Mouse (Mus musculus): ENCODE results near the gene Dscaml1. TPM values are rescaled to one million over a fixed set of nuclear protein-coding genes. Genes with fewer than 3 reads are reported as not detected.
A peak's percentile ranks its signal among the peaks of the same experiment; 100 is the strongest.

Gene Dscaml1
- polyA plus RNA-seq, 1 experiment: 0.80 TPM

DNA sequence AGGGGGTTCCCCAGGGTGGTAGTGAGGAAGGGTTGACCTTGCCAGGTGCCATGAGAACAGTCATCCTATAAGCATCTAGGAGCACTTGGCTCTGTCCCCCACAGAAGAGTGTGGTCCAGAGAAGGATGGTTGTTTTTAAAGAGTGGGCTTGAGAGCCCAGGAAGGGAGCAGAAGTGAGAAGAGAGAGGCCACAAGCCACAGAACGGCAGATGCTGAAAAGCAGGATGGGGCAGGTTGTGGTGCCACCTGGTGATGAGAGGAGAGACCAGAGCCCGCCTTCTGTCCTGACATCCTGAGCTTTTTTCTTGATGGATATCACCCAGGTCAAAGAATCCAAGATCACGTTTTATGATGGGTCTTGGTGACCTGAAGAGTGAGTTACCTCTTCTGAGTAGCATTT, 96.4 kb downstream of the Dscaml1 start:
- no peaks in the 10 kb centered on the region for H3K36me3 ChIP-seq (ENCODE audit: control insufficient read depth, insufficient read depth, low read length)
- TF ChIP-seq CTCF (conservative IDR thresholded peaks at IDR 0.05; ENCODE audit: insufficient read depth, insufficient read length, low read depth, low read length) (peak; percentile 20; the same call in 1 of the 2 replicates), POLR2A (IDR thresholded peaks at IDR 0.05; ENCODE audit: low read depth, low read length) (no peak)
- H3K4me3 ChIP-seq (ENCODE audit: insufficient read depth, low read depth, low read length): no peak overlapping the region
- 58% methylated on average over 3 of the region's 3 CpGs for WGBS
- no peaks in the 10 kb centered on the region for H3K4me1 ChIP-seq (ENCODE audit: control insufficient read depth, insufficient read depth, low read length)
- H3K27ac ChIP-seq (ENCODE audit: insufficient read depth, low read depth, low read length): no peak overlapping the region
- DNase-seq: no peak
- no peaks in the 10 kb centered on the region for H3K27me3 ChIP-seq (replicated peaks; ENCODE audit: control insufficient read depth, insufficient read depth, low read length)

DNA sequence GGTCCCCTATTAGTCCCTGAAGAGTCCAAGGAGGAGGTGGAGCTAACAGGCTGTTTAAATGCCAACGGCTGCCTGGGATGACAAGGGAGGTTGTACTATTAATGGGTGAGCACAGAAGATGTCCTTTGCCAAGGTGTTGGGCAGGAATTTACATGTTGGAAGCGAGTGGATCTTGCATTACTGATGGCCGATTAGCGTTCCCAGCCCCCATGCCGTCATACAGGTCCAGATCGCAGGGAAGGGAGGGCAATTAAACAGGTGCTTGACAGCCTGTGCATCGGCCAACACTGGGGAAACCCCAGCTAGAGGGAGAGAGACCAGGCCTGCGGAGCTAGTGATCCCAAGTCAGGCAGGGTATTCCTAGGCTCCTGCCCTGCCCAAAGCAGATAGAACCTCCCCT, 98.1 kb downstream of the Dscaml1 start:
- H3K4me3 ChIP-seq (ENCODE audit: insufficient read depth, low read depth, low read length): no peak overlapping the region
- TF ChIP-seq POLR2A (IDR thresholded peaks at IDR 0.05; ENCODE audit: low read depth, low read length): no peak
- no peak for TF ChIP-seq CTCF (conservative IDR thresholded peaks at IDR 0.05; ENCODE audit: insufficient read depth, insufficient read length, low read depth, low read length)
- H3K27me3 ChIP-seq (replicated peaks; ENCODE audit: control insufficient read depth, insufficient read depth, low read length): no peaks in the 10 kb centered on the region
- H3K4me1 ChIP-seq (ENCODE audit: control insufficient read depth, insufficient read depth, low read length): no peaks in the 10 kb centered on the region
- no peaks in the 10 kb centered on the region for H3K36me3 ChIP-seq (ENCODE audit: control insufficient read depth, insufficient read depth, low read length)
- WGBS: 49% methylated on average over 8 of the region's 8 CpGs
- DNase-seq: no peak
- H3K27ac ChIP-seq (ENCODE audit: insufficient read depth, low read depth, low read length): no peak overlapping the region

DNA sequence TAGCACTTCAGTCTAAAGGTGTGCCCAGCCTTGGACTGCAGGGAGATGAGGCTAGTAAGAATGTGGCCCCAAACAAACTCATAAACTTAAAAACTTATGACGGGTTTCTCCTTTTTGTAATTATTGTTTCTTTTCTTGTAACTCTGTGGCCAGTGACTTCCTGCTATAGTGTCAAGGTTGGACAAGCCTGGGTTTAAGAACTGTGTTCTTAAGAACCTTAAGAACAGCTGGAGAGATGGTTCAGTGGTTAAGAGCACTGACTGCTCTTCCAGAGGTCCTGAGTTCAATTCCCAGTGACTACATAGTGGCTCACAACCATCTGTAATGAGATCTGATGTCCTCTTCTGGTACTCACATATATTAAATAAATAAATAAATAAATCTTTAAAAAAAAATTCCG, 106.8 kb downstream of the Dscaml1 start:
- Histone ChIP-seq H3K27me3 (replicated peaks; ENCODE audit: control insufficient read depth, insufficient read depth, low read length) (no peaks in the 10 kb centered on the region), H3K27ac (ENCODE audit: insufficient read depth, low read depth, low read length) (no peak overlapping the region), H3K4me1 (ENCODE audit: control insufficient read depth, insufficient read depth, low read length) (no peaks in the 10 kb centered on the region), H3K4me3 (ENCODE audit: insufficient read depth, low read depth, low read length) (no peak overlapping the region), H3K36me3 (ENCODE audit: control insufficient read depth, insufficient read depth, low read length) (no peaks in the 10 kb centered on the region)
- 82% methylated on average over 2 of the region's 2 CpGs for WGBS
- no peak for DNase-seq
- TF ChIP-seq CTCF (conservative IDR thresholded peaks at IDR 0.05; ENCODE audit: insufficient read depth, insufficient read length, low read depth, low read length) (no peak), POLR2A (IDR thresholded peaks at IDR 0.05; ENCODE audit: low read depth, low read length) (no peak)

DNA sequence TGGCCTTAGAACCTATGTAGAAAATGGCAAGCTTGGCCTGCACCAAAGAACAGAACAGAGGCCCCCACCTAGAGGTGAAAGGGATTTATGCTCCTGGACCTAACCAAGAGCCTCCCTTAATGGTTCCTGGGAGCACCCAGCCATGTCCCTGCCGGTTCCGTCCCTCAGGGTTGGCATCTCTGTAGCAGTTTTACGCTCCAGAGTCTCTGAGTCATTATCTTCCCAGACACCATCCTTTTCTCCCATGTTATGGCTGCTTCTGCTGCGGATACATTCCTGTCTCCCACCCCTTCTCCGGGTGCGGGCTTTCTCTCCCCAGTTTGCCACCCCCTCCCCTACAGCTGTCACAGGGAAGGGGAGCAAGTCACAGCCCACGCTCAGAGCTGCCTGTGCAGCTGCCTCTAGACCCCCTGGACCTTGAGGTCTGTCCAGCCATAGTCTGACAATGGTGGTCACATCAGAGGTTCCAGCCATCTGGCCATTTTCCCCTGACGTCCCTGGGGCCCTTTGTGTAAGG, 108.1 kb downstream of the Dscaml1 start:
- Histone ChIP-seq H3K27me3 (replicated peaks; ENCODE audit: control insufficient read depth, insufficient read depth, low read length) (no peaks in the 10 kb centered on the region), H3K36me3 (ENCODE audit: control insufficient read depth, insufficient read depth, low read length) (no peaks in the 10 kb centered on the region), H3K4me3 (ENCODE audit: insufficient read depth, low read depth, low read length) (no peak overlapping the region), H3K27ac (ENCODE audit: insufficient read depth, low read depth, low read length) (no peak overlapping the region), H3K4me1 (ENCODE audit: control insufficient read depth, insufficient read depth, low read length) (no peaks in the 10 kb centered on the region)
- TF ChIP-seq CTCF (conservative IDR thresholded peaks at IDR 0.05; ENCODE audit: insufficient read depth, insufficient read length, low read depth, low read length) (no peak), POLR2A (IDR thresholded peaks at IDR 0.05; ENCODE audit: low read depth, low read length) (no peak)
- no peak for DNase-seq
- WGBS: 39% methylated on average over 8 of the region's 8 CpGs

DNA sequence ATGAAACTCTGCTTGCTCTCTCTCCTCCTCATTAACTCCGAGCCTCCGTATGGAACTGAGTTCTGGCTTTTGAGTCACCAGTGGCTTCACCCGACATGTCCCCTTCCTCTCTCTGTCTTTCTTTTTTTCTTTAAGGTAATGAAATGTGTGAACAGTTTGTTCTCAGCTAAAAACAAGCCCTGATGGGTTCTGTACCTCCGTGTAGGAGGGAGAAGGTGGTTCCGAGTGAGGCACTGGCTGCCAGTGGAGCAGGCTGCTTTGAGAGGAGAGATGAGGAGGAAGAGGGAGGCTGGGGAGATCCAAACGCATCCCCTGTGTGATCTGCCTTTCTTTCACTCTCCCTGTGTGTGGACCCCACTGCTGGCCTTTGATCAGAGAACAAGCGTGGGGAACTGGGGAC, 111.2 kb downstream of the Dscaml1 start:
- DNase-seq: no peak
- no peaks in the 10 kb centered on the region for H3K4me1 ChIP-seq (ENCODE audit: control insufficient read depth, insufficient read depth, low read length)
- no peaks in the 10 kb centered on the region for H3K36me3 ChIP-seq (ENCODE audit: control insufficient read depth, insufficient read depth, low read length)
- no peaks in the 10 kb centered on the region for H3K27me3 ChIP-seq (replicated peaks; ENCODE audit: control insufficient read depth, insufficient read depth, low read length)
- no peak overlapping the region for H3K4me3 ChIP-seq (ENCODE audit: insufficient read depth, low read depth, low read length)
- 69% methylated on average over 7 of the region's 7 CpGs for WGBS
- TF ChIP-seq POLR2A (IDR thresholded peaks at IDR 0.05; ENCODE audit: low read depth, low read length): no peak
- TF ChIP-seq CTCF (conservative IDR thresholded peaks at IDR 0.05; ENCODE audit: insufficient read depth, insufficient read length, low read depth, low read length): no peak
- H3K27ac ChIP-seq (ENCODE audit: insufficient read depth, low read depth, low read length): no peak overlapping the region

DNA sequence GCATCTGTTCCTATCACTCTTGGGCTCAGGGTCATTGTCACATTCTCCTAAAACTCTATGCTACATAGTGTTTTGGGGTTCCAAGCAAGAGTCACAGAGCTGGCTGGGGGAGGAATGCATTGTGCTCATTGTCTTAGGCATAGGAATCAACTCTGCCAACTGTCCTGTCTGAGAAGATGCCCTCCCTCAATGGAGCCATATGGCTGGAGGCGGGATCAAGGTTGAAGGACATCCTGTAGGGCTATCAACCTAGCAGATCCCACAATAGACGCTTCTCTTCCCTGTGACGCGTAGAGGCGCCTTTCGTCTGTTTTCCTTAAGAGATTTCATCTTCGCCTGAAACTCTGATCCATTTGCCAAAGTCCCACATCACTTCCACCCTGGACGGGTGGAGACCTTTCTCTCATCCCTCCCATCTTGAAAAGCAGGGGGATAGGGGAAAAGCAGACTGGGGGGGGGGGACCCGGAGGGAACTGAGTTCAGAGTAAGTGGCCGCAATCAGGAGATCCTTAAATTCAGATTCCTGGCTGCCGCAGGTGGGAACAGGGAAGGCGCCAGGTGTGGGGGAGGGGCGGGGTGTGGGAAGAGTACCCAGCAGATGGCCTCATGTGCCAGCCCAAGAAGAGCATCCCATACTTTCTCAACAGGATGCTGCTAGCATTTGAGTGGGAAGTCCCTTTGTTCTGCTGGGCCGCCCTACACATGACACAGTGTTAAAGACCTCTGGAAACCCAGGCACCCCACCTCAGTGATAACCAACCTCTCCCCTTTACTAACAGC, 113.0 kb downstream of the Dscaml1 start:
- DNase-seq: no peak
- H3K36me3 ChIP-seq (ENCODE audit: control insufficient read depth, insufficient read depth, low read length): no peaks in the 10 kb centered on the region
- 87% methylated on average over 14 of the region's 14 CpGs for WGBS
- H3K4me1 ChIP-seq (ENCODE audit: control insufficient read depth, insufficient read depth, low read length): no peaks in the 10 kb centered on the region
- no peak overlapping the region for H3K4me3 ChIP-seq (ENCODE audit: insufficient read depth, low read depth, low read length)
- H3K27me3 ChIP-seq (replicated peaks; ENCODE audit: control insufficient read depth, insufficient read depth, low read length): no peaks in the 10 kb centered on the region
- TF ChIP-seq CTCF (conservative IDR thresholded peaks at IDR 0.05; ENCODE audit: insufficient read depth, insufficient read length, low read depth, low read length): no peak
- TF ChIP-seq POLR2A (IDR thresholded peaks at IDR 0.05; ENCODE audit: low read depth, low read length): no peak
- no peak overlapping the region for H3K27ac ChIP-seq (ENCODE audit: insufficient read depth, low read depth, low read length)

DNA sequence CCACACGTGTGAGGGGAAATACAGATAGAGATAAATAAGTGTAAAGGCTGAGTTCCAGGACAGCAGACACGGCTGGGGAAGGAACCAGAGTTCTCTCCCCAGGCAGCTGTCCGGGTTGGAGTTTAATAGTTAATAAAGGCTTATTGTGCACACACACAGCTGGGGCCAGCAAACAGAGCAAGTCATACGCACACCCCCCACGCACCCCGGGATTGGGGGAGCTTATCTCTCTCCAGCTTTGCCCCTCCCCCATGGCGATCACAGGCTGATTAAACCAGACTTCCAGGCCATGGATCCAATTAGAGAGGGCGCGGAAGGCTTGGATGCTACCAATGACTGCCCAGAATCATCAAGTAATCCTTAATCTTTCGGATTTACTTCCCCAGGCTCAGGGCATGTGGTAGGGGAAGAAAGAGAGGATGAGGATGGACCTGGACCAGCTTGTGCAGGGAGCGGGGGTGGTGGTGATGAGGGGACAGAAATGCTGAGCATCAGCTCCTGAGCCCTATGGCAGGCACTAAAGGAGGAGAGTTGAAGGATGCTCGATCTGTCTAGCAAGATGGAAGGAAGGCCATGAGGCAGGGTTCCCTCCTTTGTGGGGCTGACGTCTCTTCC, 119.7 kb downstream of the Dscaml1 start:
- H3K27ac ChIP-seq (ENCODE audit: insufficient read depth, low read depth, low read length): no peak overlapping the region
- 53% methylated on average over 13 of the region's 13 CpGs for WGBS
- no peaks in the 10 kb centered on the region for H3K36me3 ChIP-seq (ENCODE audit: control insufficient read depth, insufficient read depth, low read length)
- no peaks in the 10 kb centered on the region for H3K4me1 ChIP-seq (ENCODE audit: control insufficient read depth, insufficient read depth, low read length)
- H3K27me3 ChIP-seq (replicated peaks; ENCODE audit: control insufficient read depth, insufficient read depth, low read length): no peaks in the 10 kb centered on the region
- TF ChIP-seq CTCF (conservative IDR thresholded peaks at IDR 0.05; ENCODE audit: insufficient read depth, insufficient read length, low read depth, low read length) (no peak), POLR2A (IDR thresholded peaks at IDR 0.05; ENCODE audit: low read depth, low read length) (no peak)
- H3K4me3 ChIP-seq (ENCODE audit: insufficient read depth, low read depth, low read length): no peak overlapping the region
- no peak for DNase-seq

Measured in kidney, adult 2 months (tissue).